Mouse (Mus musculus) stomach, embryonic 16.5 days (tissue): ENCODE measurements at regions not wholly inside any gene's neighbourhood (a gene's known extent, or its start where the extent isn't known, plus 50 kb on each side); places are given as distances from the start of the nearest gene placed in this dataset.
A peak's percentile ranks its signal among the peaks of the same experiment; 100 is the strongest.

Experiments used
- ATAC-seq: fragments of 200-750 bp; cut with Nextera tagmentation; 2 replicates; pipeline ENCODE4 v1.8.0; 2017; ENCODE audit warnings: moderate number of reproducible peaks, moderate TSS enrichment; ENCODE audit not compliant: insufficient read depth, low FRiP score
- H3K27ac ChIP-seq: fragments of 300-500 bp; sonication (generic); 2 replicates; pipeline ENCODE4 v1.5.1; 2014; ENCODE audit warnings: low read length
- H3K27me3 ChIP-seq: fragments of 300-500 bp; sonication (generic); 2 replicates; pipeline ENCODE4 v1.6.1; 2014; ENCODE audit warnings: low read length, control low read depth, mixed read lengths; ENCODE audit not compliant: control insufficient read depth, insufficient read depth
- H3K36me3 ChIP-seq: fragments of 300-500 bp; sonication (generic); 2 replicates; pipeline ENCODE4 v1.6.1; 2014; ENCODE audit warnings: low read length; ENCODE audit not compliant: control insufficient read depth, insufficient read depth
- H3K4me1 ChIP-seq: fragments of 300-500 bp; sonication (generic); 2 replicates; pipeline ENCODE4 v1.6.1; 2014; ENCODE audit warnings: low read length, control low read depth, mixed read lengths; ENCODE audit not compliant: control insufficient read depth, insufficient read depth
- H3K4me2 ChIP-seq: fragments of 300-500 bp; sonication (generic); 2 replicates; pipeline ENCODE4 v1.6.1; 2014; ENCODE audit warnings: low read depth, low read length, mixed read lengths
- H3K4me3 ChIP-seq: fragments of 300-500 bp; sonication (generic); replicated peaks from 2 replicates; pipeline ENCODE4 v1.5.1; 2014; ENCODE audit warnings: mild to moderate bottlenecking, low read length
- H3K9ac ChIP-seq: fragments of 300-500 bp; sonication (generic); 2 replicates; pipeline ENCODE4 v1.6.1; 2014; ENCODE audit warnings: low read length
- H3K9me3 ChIP-seq: fragments of 300-500 bp; sonication (generic); replicated peaks from 2 replicates; pipeline ENCODE4 v1.6.1; 2016; ENCODE audit warnings: low read length, control low read depth; ENCODE audit not compliant: control insufficient read depth
- WGBS: fragments of 180-500 bp; shearing (Covaris S2); extraction: QIAGEN DNeasy Blood & Tissue Kit; methylation state at CpG from one replicate; pipeline ENCODE4 v1.1.7; 2014; 5-methylcytosine and 5-hydroxymethylcytosine counted together

DNA sequence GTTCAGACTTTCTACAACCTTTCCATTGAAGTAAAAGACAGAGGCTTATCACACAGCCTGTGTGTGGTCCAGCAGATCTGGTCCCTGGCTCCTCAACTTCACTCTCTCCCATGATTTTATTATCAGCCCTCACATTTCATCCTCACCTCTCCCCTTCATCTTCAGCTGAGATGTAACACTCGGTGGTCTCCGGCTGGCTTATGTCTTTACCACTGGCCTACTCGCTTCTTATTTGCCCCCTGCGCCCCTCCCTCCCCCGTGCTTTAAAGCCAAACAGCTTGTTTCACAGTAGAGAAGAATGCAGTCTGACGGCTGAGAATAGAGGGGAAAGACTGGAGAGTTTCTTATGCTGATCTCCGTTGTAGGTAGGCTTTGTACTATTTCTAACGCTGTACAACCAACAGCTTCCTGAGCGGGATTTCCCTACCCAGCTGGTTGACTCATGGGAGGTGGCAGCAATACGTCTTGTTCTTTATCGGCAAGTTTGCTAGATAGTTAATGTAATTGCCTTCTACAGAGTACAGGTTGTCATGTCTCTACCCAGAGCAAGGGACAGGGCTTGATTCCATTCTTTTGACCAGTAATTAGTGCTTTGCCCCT lies 152.9 kb upstream of the Cmc1 start:
- Histone ChIP-seq H3K36me3 (no peaks in the 10 kb centered on the region), H3K27ac (no peak overlapping the region), H3K4me2 (no peak overlapping the region), H3K4me3 (no peak overlapping the region), H3K9ac (no peak overlapping the region), H3K27me3 (no peaks in the 10 kb centered on the region), H3K9me3 (no peaks in the 10 kb centered on the region), H3K4me1 (no peaks in the 10 kb centered on the region)
- no peak for ATAC-seq
- WGBS: 58% methylated on average over 11 of the region's 11 CpGs

DNA sequence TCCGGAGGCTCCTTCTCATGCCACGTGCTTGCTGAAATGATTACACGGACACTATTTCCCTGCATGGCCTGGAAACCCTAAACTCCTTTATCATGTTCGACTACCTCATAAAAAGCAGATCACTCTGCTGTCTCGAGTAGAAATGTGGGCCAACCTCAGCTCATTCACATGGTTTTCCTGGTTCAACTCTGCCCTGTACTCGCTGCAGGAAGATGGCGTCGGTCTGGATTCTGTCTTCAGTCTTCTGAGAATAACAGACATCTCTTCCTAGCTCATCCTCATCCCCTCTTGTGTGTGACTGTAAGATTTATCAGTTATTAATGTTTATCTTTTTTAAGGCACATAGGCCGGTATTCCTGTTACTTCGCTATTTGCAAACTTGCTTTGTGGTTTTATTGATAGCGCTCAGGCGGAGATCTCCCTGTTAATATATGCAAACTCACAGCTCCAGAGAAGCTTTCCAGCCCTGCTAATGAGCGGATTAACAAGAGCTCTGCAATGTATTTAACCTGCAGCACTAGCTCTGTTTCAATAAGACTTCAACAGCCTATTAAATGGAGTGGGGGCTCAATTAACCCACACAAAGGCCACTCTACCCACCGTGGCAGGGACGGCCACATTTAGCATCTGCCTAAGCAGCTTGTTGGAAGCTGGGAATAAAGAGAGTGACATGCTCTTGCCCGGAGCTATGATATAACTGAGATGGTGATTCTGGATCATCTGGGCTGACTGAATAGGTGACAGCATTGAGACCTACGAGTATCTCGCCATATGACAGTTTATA lies 159.5 kb upstream of the Eomes start:
- H3K9me3 ChIP-seq: no peaks in the 10 kb centered on the region
- H3K27me3 ChIP-seq: no peaks in the 10 kb centered on the region
- H3K4me1 ChIP-seq: no peaks in the 10 kb centered on the region
- no peak overlapping the region for H3K27ac ChIP-seq
- no peaks in the 10 kb centered on the region for H3K36me3 ChIP-seq
- no peak overlapping the region for H3K9ac ChIP-seq
- no peak overlapping the region for H3K4me2 ChIP-seq
- WGBS: 84% methylated on average over 18 of the region's 18 CpGs
- no peak for ATAC-seq
- no peak overlapping the region for H3K4me3 ChIP-seq

DNA sequence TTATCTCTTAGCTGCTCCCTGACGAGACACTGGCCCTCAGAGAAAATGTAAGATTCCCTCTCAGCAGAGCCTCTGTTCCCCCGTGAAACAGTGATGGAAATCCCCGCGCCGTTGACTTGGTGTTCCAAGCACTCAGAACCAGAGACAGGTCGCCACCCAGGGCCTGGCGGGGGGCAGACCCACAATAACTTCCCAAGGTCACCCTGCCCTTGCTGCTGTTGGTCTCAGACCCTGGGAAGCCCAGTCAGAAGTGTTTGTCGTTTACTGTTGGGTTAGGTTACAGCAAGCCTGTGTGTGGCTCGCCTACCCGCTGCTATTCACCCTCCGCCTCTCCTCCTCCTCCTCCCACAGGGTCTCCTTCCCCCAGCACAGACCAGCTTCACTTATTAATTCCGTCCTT lies 154.2 kb upstream of the Eomes start:
- no peaks in the 10 kb centered on the region for H3K27me3 ChIP-seq
- ATAC-seq: no peak
- H3K27ac ChIP-seq: no peak overlapping the region
- H3K9ac ChIP-seq: no peak overlapping the region
- 46% methylated on average over 12 of the region's 12 CpGs for WGBS
- H3K9me3 ChIP-seq: no peaks in the 10 kb centered on the region
- H3K36me3 ChIP-seq: no peaks in the 10 kb centered on the region
- H3K4me2 ChIP-seq: no peak overlapping the region
- H3K4me1 ChIP-seq: no peaks in the 10 kb centered on the region
- no peak overlapping the region for H3K4me3 ChIP-seq

DNA sequence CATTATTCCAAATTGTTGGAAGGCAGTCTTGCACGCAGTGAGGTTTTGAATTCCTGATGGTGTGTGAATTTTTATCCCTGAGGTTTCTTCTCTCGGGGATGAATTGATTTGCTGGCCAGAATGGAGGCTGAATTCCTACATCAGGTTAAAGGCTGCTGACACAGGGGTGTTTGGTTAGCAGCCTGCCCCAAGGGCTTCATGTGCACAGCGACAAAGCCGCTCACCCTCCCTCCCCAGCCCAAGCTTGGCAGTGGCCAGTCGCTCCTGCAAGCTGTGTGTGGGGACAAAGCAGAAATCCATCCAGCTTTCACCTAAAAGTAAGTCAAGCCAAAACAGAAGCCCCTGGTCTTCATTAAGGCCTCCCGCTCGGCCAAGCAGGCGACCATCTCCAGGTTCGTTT lies 151.4 kb upstream of the Eomes start:
- no peaks in the 10 kb centered on the region for H3K36me3 ChIP-seq
- H3K27me3 ChIP-seq: no peaks in the 10 kb centered on the region
- no peak for ATAC-seq
- H3K4me3 ChIP-seq: no peak overlapping the region
- no peak overlapping the region for H3K27ac ChIP-seq
- H3K4me1 ChIP-seq: no peaks in the 10 kb centered on the region
- H3K9me3 ChIP-seq: no peaks in the 10 kb centered on the region
- no peak overlapping the region for H3K4me2 ChIP-seq
- 77% methylated on average over 9 of the region's 9 CpGs for WGBS
- no peak overlapping the region for H3K9ac ChIP-seq

DNA sequence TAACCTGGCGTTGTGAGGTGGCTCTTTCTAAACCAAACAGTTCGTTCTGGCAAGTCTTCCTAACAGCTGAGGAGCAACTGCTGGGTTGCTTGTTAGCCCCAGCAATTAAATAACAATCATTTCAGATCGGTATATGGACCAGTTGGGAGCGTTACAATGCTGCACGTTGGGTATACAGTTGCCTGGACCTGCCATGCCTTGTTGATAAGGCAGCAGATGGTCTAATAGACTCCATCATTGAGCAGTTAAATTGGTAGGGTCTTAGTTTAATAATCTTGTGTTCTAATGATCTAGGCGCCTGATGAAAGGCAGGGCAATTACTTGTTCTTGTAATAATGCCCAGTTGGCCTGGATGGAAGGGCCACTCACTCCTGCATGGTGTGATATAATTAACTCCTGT lies 150.1 kb upstream of the Eomes start:
- Histone ChIP-seq H3K4me3 (no peak overlapping the region), H3K9me3 (no peaks in the 10 kb centered on the region), H3K27me3 (no peaks in the 10 kb centered on the region), H3K4me1 (no peaks in the 10 kb centered on the region), H3K36me3 (no peaks in the 10 kb centered on the region), H3K4me2 (no peak overlapping the region), H3K9ac (no peak overlapping the region), H3K27ac (no peak overlapping the region)
- WGBS: 77% methylated on average over 6 of the region's 6 CpGs
- no peak for ATAC-seq

DNA sequence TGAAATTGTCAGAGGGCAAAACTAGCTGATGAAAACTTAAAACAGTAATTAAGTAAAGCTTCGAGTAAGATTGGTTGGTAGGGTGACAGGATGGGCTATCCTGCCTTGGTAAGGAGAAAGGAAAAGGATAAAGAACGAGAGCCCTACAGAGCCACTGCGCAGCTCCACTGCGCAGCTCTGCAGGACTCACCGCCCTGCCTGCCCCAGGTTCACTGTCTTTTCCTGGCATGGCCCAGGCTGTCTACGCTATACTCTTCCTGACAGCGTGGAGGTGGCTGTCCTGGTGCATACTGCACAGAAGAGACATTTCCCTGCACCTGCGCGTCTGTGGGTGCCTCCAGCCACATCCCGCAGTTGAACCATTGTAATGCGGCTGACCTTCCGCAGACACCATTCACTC lies 136.6 kb upstream of the Eomes start:
- no peak overlapping the region for H3K9ac ChIP-seq
- no peaks in the 10 kb centered on the region for H3K9me3 ChIP-seq
- H3K4me2 ChIP-seq: peak overlapping the region; percentile 37
- no peak overlapping the region for H3K27ac ChIP-seq
- no peak for ATAC-seq
- H3K27me3 ChIP-seq: no peaks in the 10 kb centered on the region
- H3K36me3 ChIP-seq: no peaks in the 10 kb centered on the region
- 46% methylated on average over 12 of the region's 12 CpGs for WGBS
- peak overlapping the region; percentile 24 for H3K4me3 ChIP-seq
- H3K4me1 ChIP-seq: no peaks in the 10 kb centered on the region

DNA sequence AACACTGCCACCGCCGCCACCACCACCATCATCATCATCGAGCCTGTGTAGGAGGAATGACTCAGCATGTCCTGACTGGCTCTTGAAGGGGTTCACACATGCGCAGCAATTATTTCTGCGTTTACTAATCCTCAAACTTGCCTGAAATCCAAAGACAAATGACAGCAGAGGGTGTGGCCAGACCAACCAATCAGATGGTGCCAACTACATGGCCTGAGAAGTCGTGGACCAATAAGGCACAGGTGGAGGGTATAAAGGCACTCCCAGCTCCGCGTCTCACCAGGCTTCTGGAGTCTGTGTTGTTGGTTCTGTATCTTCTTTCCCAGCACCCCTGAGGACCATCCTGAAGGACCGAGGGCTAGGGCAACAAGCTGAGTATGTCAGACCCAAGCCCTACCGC lies 123.1 kb upstream of the Eomes start:
- no peak overlapping the region for H3K27ac ChIP-seq
- H3K4me3 ChIP-seq: no peak overlapping the region
- no peaks in the 10 kb centered on the region for H3K4me1 ChIP-seq
- H3K36me3 ChIP-seq: no peaks in the 10 kb centered on the region
- H3K4me2 ChIP-seq: no peak overlapping the region
- no peaks in the 10 kb centered on the region for H3K9me3 ChIP-seq
- no peak overlapping the region for H3K9ac ChIP-seq
- ATAC-seq: no peak
- no peaks in the 10 kb centered on the region for H3K27me3 ChIP-seq
- WGBS: 91% methylated on average over 10 of the region's 10 CpGs

DNA sequence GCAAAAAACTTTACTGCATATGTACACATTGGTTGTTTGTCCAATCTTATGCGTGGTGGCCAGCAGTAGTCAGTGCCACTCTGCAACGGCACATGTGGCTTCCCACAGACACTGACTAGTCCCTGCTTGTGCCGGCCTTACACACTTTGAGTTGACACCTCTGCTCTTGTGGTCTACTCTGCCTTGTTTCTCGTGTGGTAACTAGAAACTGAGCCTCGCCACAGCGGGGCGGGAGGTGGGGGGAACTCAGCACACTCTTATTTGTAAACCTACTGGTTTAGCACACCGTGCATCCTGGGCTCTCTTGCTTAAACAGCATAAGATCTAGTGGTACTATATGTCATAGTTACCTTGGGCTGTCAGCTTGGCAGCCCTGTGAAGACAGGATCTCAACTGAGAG lies 120.6 kb upstream of the Eomes start:
- Histone ChIP-seq H3K4me3 (no peak overlapping the region), H3K27ac (no peak overlapping the region), H3K4me2 (no peak overlapping the region), H3K4me1 (no peaks in the 10 kb centered on the region), H3K36me3 (no peaks in the 10 kb centered on the region), H3K9me3 (no peaks in the 10 kb centered on the region), H3K9ac (no peak overlapping the region), H3K27me3 (no peaks in the 10 kb centered on the region)
- ATAC-seq: no peak
- 89% methylated on average over 8 of the region's 8 CpGs for WGBS

DNA sequence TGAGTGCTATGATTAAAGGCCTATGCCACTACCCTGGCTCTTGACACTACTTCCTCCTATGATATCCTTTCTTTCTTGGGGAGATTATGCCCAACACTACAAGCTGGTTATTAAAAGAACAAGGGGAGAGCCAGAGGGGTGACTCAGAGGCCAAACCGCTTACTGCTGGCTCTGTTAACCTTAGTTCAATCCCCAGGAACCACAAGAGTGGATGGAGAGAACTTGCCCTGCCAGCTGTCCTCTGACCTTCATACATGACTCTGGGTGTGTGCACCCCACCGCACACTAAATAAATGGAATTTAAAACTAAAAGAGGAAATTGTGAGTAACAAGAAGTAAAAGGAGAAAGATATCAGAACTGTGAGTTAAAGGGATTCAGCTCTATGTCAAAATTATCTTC lies 114.1 kb upstream of the Eomes start:
- no peak for ATAC-seq
- Histone ChIP-seq H3K4me1 (no peaks in the 10 kb centered on the region), H3K9ac (no peak overlapping the region), H3K9me3 (no peaks in the 10 kb centered on the region), H3K36me3 (no peaks in the 10 kb centered on the region), H3K27me3 (no peaks in the 10 kb centered on the region), H3K4me2 (no peak overlapping the region), H3K27ac (no peak overlapping the region), H3K4me3 (no peak overlapping the region)
- 95% methylated on average over 2 of the region's 2 CpGs for WGBS
